Mouse (Mus musculus) megakaryocyte, embryonic 14.5 days (primary cell): Measurements from ENCODE around the gene D1Pas1.

Source experiments
- FLI1 ChIP-seq: IDR thresholded peaks from 2 replicates; pipeline ENCODE4 v1.6.1; 2012; ENCODE audit warnings: low read length, inconsistent platforms, mixed read lengths
- GATA1 ChIP-seq: IDR thresholded peaks from 3 replicates; pipeline ENCODE4 v1.6.1; 2012; ENCODE audit warnings: mixed read lengths, low read length, inconsistent platforms, borderline replicate concordance

GRCm38 (mm10) chr1:187016116-187016515 lies 48.9 kb downstream of the D1Pas1 start:
- TF ChIP-seq GATA1 (no peak), FLI1 (no peak)
